Mouse (Mus musculus): ENCODE measurements at regions not wholly inside any gene's neighbourhood (a gene's known extent, or its start where the extent isn't known, plus 50 kb on each side); places are given as distances from the start of the nearest gene placed in this dataset.
A peak's percentile ranks its signal among the peaks of the same experiment; 100 is the strongest.
"Not testable (repeated sequence)": the region's sequence is repeated elsewhere in the genome, so short reads cannot be mapped to it uniquely, and the experiment has no call there.

DNA sequence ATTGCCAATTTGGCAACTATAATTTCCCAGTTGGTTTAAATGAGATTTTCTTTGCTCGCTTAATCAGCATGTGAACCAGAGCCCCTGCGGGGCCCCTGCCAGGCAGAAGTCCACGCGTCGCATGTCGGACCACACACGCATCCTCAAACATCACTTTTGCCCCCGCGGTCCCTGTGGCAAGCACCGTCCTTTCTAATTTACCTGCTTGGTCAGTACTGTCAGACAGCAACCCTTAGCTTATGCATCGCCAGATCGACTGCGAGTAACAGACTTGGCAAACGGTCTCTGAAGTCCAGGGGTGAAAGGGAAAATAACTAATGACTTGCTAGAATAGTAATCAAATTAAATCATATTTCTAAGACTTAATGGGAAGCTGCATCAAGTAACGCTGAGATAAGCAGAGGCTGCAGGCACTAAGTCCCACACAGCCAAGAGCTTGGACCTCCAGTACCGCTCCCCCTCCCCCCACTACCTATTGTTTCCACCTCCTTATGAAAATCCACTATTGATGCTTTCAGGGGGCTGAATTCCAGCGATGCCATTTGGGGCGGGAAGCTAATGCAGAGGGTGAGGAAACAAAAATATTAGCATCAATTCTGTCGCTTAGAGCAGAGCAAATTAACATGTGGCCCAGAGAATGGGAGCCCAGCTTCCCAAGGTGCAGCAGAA, 142.0 kb upstream of the Cntnap4 start:
- DNase-seq (ENCODE audit: extremely low spot score in 1 of 2, low spot score in 1 of 2) = no peak

DNA sequence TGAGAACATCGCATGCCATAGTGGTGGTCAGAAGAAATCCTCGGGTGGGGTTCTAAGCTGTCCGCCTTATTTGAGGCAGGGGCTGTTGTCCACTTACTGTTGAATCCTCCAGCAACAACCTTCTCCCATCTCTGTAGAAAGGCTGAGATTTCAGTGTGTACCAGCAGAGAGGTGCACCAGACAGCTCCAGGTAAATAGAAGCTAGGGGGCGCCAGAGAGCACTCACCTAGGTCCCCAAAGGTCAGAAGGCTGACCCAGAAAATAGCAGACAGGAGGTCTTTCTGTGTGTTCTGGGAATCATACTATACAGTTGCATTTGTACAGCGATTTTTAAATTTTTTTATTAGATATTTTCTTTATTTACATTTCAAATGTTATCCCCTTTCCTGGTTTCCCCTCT, 157.9 kb upstream of the Cntnap4 start:
- DNase-seq (ENCODE audit: extremely low spot score in 1 of 2, low spot score in 1 of 2) = no peak

DNA sequence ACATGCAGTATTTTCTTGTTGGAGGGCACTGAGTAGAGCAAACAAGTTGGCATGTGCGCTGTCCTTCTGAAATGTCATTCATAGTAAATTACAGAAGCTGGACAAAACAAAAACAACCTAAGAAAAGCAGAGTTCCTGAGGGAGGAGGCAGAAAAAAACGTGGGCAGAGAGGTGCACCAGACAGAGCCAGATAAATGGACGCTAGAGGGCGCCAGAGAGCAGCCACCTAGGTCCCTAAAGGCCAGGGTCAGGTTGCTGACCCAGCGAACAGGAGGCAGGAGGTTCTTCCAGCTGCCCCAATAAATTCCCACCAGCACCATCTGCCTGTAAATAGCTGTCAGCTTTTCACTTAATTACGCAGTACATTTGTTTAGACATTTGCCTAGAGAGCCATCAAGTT, 158.6 kb upstream of the Cntnap4 start:
- peak; percentile 17 to 49 for DNase-seq (ENCODE audit: extremely low spot score in 1 of 2, low spot score in 1 of 2)

DNA sequence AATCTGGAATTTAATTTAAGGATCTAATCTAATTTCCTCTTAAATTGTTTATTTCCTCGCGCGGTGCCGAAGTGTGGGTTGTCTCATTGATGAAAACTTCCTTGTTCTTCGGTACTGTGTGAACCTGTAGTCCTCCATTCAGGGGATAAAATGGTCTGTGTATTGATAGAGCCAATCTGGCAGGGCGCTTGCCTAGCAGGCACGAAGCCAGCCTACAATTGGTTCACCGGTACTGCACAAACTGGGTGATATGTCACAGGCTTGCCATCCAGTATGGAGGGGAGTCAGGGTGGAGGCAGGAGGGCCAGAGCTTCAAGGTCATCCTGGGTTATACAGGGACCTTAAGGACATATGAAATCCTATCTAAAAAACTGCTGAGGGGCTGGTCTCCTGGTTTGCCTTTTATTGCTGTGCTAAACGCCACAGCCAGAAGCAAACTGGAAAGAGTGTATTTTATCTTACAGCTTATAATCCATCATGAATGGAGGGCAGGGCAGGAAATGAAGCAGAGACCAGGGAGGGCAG, 161.6 kb upstream of the Cntnap4 start:
- no peak for DNase-seq (ENCODE audit: extremely low spot score in 1 of 2, low spot score in 1 of 2)

DNA sequence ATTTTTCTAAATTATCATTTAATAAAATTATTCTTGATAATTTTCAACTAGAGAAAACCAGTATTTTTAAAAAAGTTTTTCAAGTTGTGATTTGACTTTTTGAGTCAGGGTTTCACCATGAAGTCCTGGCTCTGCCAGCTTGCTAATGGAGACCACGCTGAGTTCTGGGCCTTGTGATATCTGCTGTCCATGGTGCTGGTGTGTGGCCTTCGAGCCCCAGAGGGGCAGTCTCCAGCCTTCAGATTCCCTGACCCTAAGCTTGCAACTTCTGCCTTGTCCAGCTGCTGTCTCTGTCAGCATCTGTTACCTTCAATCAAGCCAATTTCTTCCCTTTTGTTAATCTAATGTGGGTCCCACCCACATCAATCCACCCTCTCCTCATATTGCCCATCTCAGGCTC, 165.8 kb upstream of the Cntnap4 start:
- no peak for DNase-seq (ENCODE audit: extremely low spot score in 1 of 2, low spot score in 1 of 2)

DNA sequence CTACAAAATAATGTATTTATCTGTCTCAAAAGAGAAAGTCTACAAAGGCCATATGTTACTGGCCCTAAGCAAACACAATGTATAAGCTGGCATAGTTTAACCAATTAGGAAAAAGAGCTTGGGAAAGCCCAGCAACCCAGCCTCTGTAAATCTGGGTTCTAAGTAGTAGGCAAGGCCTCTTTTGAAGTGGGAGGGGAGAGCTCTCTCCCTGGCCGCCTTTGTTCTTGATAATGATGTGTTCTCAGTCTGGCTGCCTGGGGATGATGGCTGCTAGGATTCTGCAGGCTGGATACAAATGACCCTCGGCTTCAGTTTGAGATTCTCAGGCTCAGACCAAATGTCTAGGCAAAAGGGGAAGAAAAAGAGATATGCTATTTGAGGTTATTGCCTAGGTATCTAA, 172.4 kb upstream of the Cntnap4 start:
- DNase-seq (ENCODE audit: extremely low spot score in 1 of 2, low spot score in 1 of 2) = no peak

DNA sequence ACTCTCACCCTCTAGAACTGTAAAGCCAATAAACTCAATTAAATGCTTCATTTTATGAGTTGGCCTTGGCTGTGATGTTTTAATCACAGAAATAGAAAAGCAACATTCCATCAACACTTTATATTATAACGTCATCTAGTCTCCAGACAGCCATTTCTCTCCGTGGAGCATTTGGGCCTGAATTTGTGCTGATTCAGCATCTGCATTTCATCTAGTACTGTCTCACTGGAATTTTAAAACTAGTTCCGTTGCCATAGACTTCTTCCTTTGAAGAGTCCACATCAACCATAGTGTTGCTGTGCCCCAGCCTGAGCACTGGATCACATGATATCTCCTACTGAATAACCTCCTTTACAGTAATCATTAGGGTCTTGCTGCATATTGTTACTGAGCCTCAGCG, 179.7 kb upstream of the Cntnap4 start:
- no peak for DNase-seq (ENCODE audit: extremely low spot score in 1 of 2, low spot score in 1 of 2)

DNA sequence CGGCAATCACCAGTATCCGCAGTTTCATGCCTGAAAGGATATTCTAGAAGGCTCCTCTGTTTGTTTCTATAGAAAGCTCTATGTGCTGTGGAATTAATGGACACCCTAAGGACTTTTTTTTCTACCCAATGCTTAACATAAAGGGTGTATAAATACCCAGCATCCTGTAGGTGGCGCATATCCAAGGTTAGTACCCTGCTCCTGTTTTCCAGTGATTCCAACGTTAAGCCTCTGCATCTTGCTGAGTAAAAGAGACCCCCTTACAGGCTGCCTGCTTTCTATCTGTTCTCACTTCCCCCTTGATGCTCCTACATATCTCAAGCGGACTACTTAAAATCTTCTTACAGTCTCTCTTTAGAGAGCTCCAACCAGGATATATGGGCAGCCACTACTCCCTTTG, 221.5 kb upstream of the Cntnap4 start:
- no peak for DNase-seq (ENCODE audit: extremely low spot score in 1 of 2, low spot score in 1 of 2)

DNA sequence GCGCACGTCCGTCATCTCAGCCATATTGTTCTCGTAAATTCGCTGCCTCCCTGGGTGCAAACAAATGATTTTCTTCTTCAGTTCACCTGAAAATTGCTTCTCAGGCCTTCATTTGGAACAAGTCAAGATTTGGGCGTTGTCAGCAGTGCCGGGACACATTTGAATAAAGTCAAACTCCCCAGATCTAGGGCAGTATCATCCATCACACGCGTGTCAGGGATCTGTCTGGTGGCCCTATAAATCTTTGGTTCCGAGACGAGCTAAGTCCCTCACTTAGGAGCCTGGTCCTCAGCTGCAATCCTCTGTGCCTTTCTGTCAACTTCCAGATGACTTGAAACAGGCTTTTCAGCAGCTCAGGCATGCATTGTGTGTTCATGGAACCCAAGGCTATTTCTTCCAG, 236.7 kb upstream of the Cntnap4 start:
- DNase-seq (ENCODE audit: extremely low spot score in 1 of 2, low spot score in 1 of 2) = no peak

DNA sequence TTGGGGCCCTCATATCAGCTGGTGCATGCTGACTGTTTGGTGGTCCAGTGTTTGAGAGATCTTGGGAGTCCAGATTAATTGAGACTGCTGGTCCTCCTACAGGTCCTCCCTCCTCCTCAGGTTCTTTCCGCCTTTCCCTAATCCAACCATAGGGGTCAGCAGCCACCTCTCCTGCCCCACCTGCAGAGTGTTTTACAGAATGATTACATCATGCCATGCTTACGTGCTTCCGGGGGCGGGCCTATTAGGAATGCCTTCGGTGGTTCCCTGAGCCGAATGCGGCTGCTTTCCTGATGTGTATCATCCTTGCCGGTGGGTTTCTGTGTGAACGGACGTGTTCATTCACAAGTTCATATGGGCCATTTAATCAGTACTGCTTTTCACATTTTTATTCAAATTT, 237.8 kb upstream of the Cntnap4 start:
- no peak for DNase-seq (ENCODE audit: extremely low spot score in 1 of 2, low spot score in 1 of 2)

DNA sequence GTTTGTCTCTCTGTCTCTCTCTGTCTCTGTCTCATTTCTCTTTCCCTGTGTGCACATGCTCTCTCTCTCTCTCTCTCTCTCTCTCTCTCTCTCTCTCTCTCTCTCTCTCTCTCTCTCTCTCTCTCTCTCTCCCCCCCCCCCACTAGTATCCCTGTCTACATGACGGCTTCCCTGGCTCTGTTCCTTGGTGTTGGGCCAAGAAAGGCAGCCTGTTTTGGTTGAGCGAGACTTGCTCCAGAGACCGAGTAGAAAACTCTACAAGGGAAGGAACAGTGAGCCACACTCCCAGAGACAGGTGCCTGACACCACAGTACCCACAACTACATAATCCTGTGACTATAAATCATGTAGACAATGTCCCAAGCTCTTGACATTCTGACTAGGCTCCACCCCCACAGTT, 260.0 kb upstream of the Cntnap4 start:
- no peak for DNase-seq (ENCODE audit: extremely low spot score in 1 of 2, low spot score in 1 of 2)

DNA sequence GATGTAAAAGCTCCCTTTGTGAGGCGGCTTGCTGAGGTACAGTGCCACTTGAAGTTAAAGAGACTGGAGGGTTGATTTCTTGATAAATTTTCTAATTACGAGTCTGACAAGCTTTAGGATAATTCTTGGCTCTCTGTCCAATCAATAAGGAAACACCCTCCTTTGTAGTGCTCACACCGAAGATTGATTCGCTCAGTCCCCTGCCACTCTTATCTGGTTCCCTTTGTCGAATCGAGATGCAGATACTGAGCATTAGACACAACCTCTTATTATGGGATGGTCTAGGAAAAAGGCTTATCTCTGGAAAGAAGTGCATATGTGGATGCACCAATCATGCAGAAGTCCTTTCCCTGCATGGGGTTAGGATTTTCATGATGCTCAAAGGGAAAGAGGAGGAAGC, 261.5 kb upstream of the Cntnap4 start:
- DNase-seq (ENCODE audit: extremely low spot score in 1 of 2, low spot score in 1 of 2) = no peak

DNA sequence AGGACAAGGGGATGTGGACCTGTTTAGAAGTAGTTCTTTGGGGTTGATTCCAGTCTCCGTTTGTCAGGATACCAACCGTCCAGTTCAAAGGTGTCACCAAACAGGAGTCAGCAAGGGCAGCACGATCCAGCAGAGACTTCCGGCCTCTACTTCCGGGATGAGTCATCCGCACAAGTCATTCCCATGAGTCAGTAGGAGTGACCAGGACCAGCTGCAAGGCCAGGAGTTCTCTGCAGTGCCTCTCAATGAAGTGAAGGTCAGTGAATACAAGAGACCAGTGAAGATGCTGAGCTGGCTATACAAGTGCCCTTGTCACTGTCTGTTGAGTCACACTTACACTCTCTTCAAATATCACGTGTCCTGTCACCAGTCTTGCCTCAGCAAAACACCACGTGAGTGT, 272.8 kb upstream of the Cntnap4 start:
- DNase-seq (ENCODE audit: extremely low spot score in 1 of 2, low spot score in 1 of 2) = no peak

DNA sequence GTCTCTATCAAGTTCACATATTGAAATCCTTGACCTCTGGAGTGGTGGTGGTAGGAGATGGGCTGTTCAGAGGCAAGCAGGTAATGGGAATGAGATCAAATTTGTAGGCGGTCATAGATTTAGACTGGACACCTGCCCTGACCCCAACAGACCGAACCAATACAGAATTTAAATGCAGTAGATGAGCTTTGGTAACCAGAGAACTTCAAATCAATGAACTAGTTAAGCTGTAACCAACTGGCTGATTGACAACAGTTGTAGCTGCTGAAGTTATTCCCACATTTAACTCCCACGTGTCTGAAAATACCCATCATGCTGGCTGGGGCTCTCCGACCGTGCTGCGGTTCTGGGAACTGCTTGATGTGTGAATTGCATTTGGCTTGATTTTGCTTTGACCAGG, 268.5 kb upstream of the Gm6793 start:
- no peak for DNase-seq (ENCODE audit: extremely low spot score in 1 of 2, low spot score in 1 of 2)

DNA sequence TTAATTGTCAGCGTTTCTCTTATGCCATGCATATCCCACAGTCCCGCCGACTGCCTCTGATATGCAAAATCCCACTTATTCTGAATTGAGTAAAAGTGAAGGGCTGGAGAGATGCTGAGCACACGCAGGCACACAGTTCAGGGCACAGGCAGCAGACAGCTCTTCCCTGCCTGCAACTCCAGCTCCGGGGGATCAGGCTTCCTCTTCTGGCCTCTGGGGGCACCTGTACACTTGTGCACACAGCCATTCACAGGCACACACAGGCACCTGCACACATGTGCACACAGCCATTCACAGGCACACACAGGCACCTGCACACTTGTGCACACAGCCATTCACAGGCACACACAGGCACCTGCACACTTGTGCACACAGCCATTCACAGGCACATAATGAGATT, 254.8 kb upstream of the Gm6793 start:
- DNase-seq (ENCODE audit: extremely low spot score in 1 of 2, low spot score in 1 of 2) = no peak

DNA sequence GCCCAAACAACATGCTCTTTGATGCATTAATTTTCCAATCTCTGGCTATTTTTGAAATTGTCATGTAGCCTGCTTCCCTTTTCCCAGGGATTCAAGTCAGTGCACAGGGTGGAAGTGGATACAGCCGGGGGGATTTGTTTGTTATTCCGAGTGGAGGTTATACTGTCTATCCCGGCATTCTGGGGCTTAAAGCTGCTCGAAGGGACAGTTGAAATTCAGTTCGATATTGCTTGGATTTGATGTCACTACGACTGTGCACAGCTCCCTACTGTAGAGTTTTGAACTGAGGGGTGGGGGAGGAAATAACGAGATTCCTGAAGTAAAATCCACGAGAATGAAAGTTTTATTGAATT, 254.4 kb upstream of the Gm6793 start:
- DNase-seq (ENCODE audit: extremely low spot score in 1 of 2, low spot score in 1 of 2) = no peak

DNA sequence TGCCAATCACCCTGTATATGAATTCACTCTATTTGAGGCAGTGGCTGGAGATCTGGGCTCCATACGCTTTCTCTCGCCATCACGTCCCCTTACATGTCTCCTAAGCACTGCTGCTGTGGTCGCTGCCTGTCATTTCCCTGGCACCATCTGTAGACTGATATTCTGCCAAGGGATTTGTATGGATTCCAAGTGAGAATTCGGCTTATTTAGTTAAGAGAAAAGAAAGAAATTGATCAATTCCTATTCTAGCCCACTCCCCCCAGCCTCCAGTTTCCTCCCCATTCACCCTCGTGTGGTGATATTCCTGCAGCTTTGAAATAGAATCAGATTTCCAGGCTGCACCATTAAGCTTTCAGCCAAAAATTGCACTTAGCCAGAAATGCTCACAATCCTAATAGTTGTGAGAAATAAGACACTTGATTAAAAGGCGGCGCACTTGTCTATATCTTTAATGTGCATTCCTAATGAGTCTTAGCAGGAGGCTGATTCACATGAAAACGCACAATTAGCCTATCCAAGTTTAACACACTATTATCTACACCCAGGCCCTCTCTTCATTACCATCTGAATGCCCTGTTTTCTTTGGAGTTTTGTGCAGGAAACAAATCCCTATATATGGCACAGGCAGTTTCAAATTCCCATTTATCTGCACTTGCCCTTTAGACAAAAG, 253.8 kb upstream of the Gm6793 start:
- DNase-seq (ENCODE audit: extremely low spot score in 1 of 2, low spot score in 1 of 2) = no peak

DNA sequence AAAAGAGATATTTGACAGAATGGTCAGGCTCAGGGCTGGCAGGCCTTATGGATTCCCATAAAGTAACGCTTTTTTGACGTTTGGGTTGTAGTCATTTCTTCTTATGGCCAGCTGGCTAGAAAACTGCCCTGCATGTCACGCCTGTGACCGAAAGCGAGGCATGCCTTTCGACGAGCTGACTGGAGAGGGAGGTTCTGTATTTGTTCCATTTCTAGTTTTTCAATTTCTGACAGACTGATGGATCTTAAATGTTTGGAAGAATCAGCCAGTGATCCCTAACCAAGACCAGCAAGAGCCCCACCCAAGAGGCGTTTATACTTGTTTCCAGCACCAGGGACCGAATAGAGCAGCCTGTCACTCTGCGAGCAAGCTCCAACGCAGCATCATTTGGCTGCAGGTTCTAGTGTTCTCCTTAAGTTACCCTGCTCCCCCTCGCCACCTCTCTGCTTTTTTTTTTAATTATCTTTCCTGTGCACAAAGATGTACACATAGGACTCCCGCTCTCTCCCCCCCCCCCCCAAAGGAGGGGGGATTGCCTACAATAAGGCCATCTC, 243.2 kb upstream of the Gm6793 start:
- DNase-seq (ENCODE audit: extremely low spot score in 1 of 2, low spot score in 1 of 2) = no peak

DNA sequence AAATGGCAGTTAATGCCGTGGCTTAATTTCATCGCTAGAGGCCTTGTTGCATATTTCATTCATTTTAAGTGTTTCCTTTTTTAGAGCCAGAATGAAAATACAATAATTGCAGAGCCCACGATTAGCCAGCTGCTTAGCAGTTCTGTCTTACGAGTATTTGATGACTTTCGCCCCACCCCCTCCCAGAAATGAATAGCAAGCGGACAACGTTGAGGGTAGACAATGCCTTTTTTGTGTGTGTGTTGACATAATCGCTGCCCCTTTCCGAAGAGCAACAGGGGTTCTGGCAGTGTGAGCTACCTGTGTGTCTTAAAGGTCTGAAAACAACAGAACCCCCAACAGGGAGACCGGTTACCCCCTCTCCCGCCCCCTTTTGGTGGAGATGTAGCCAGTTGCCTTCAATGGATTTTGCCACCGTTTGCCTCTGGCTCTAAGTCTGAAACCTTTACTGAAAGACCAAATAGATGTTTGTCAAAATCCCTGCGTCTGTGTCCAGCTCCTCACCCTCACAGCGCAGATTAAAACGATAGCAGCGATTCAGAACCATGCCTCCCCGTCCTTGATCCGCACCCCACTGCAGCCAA, 242.6 kb upstream of the Gm6793 start:
- DNase-seq (ENCODE audit: extremely low spot score in 1 of 2, low spot score in 1 of 2) = no peak

DNA sequence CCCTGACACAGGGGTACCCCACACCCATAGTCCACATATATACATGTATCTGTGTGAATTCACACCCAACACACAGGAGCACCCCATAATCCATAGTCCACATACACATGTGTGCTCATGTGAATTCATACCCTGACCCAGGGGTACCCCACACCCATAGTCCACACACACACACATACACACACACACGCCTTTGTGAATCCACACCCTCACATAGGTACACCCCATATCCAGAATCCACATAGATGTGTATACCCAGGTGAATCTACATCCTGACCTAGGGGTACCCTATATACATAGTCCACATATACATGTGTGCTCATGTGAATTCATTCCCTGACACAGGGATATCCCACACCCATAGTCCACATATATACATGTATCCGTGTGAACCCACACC, 231.8 kb upstream of the Gm6793 start:
- DNase-seq (ENCODE audit: extremely low spot score in 1 of 2, low spot score in 1 of 2) = not testable (repeated sequence)

DNA sequence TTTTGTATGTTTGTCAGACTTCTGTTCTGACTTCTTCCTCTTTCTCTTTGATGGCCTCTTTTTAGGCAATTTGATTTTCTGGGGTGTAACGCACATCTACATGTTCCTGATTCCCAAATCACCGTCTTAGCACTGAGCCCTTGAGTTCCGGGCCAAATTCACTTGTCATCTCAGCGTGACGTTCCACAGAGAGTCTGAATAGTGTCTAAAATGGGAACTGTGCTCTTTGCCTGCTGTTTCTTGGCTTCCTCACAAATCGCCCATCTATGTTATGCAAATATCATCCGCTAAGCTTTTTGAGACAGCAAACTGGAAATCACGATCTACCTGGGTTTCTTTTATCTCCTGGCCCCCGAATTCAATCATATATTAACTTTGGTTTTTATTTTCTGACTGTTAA, 223.8 kb upstream of the Gm6793 start:
- DNase-seq (ENCODE audit: extremely low spot score in 1 of 2, low spot score in 1 of 2) = no peak

DNA sequence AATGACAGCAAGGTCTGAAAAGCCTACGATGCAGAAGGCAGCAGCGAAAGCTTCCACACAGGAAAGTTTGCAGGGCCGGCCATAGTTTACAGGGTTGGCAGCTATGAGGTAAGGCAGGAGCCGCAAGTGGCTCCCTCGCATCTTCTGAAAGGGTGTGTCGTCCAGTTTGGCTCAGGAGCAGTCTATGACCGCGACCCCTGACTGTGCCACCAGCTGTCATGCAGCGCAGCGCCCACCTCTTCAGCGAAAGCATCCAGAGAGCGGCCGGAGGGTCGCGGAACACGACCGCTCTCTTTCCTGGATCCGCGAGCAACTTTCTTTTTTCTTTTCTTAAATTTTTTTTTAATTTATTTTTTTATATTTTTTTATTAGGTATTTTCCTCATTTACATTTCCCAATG, 221.9 kb upstream of the Gm6793 start:
- DNase-seq (ENCODE audit: extremely low spot score in 1 of 2, low spot score in 1 of 2) = not testable (repeated sequence)
